Mouse (Mus musculus) embryonic facial prominence, embryonic 14.5 days (tissue): ENCODE results near the gene Klhl5. TPM values are rescaled to one million over a fixed set of nuclear protein-coding genes. Genes with fewer than 3 reads are reported as not detected.

Source experiments
- ATAC-seq: fragments of 200-750 bp; cut with Nextera tagmentation; 2 replicates; pipeline ENCODE4 v1.8.0; 2017; ENCODE audit warnings: low read depth, moderate number of reproducible peaks, moderate TSS enrichment
- DNase-seq: peaks from one replicate; pipeline ENCODE4 v3.0.0-alpha.2; 2015; ENCODE audit warnings: low spot score
- H3K27ac ChIP-seq: fragments of 300-500 bp; sonication (generic); replicated peaks from 2 replicates; pipeline ENCODE4 v1.5.1; 2014; ENCODE audit warnings: low read depth, mild to moderate bottlenecking, low read length, moderate library complexity
- H3K27me3 ChIP-seq: fragments of 300-500 bp; sonication (generic); replicated peaks from 2 replicates; pipeline ENCODE4 v1.6.1; 2014; ENCODE audit warnings: low read length; ENCODE audit not compliant: control insufficient read depth, insufficient read depth
- H3K36me3 ChIP-seq: fragments of 300-500 bp; sonication (generic); 2 replicates; pipeline ENCODE4 v1.6.1; 2014; ENCODE audit warnings: low read length, mixed read lengths; ENCODE audit not compliant: control insufficient read depth, insufficient read depth
- H3K4me1 ChIP-seq: fragments of 300-500 bp; sonication (generic); 2 replicates; pipeline ENCODE4 v1.6.1; 2014; ENCODE audit warnings: antibody characterized with exemption, low read length; ENCODE audit not compliant: control insufficient read depth, insufficient read depth
- H3K4me2 ChIP-seq: fragments of 300-500 bp; sonication (generic); 2 replicates; pipeline ENCODE4 v1.6.1; 2014; ENCODE audit warnings: low read depth, mild to moderate bottlenecking, low read length, moderate library complexity, mixed read lengths
- H3K4me3 ChIP-seq: fragments of 300-500 bp; sonication (generic); 2 replicates; pipeline ENCODE4 v1.5.1; 2014; ENCODE audit warnings: low read depth, mild to moderate bottlenecking, low read length
- H3K9ac ChIP-seq: fragments of 300-500 bp; sonication (generic); 2 replicates; pipeline ENCODE4 v1.6.1; 2014; ENCODE audit warnings: low read depth, mild to moderate bottlenecking, low read length, moderate library complexity, mixed read lengths
- H3K9me3 ChIP-seq: fragments of 300-500 bp; sonication (generic); 2 replicates; pipeline ENCODE4 v1.6.1; 2016; ENCODE audit warnings: low read length; ENCODE audit not compliant: control insufficient read depth
- WGBS: fragments of 180-500 bp; shearing (Covaris S2); extraction: QIAGEN DNeasy Blood & Tissue Kit; methylation state at CpG from one replicate; pipeline ENCODE4 v1.1.7; 2014; 5-methylcytosine and 5-hydroxymethylcytosine counted together
- polyA plus RNA-seq: library from polyadenylated mRNA; unstranded; fragments of >200 nt; fragmentation: Nextera tagmentation; extraction: Ambion mirVana; gene quantifications from 2 replicates; pipeline ENCODE4 v1.2.1, GENCODE M21; 2014

The Klhl5 gene
- polyA plus RNA-seq = 25.0 and 26.3 TPM in 2 replicates

GRCm38 (mm10) chr5:65106876-65107772 lies at the start of gene Klhl5:
Gene Klhl5, plus strand, starts transcription at chr5:65107539.
- Histone ChIP-seq H3K9me3 (no peaks in the 10 kb centered on the region), H3K27ac (peak within 1 kb of the TSS; percentile 83), H3K4me1 (no peaks in the 10 kb centered on the region; the same call in none of the 2 replicates), H3K4me2 (peak within 1 kb of the TSS; percentile 83), H3K36me3 (no peaks in the 10 kb centered on the region), H3K9ac (peak within 1 kb of the TSS; percentile 92), H3K27me3 (no peaks in the 10 kb centered on the region), H3K4me3 (peak within 1 kb of the TSS; percentile 80)
- ATAC-seq = peak; percentile 91
- 14% methylated on average over 14 of the region's 56 CpGs for WGBS
- peak; percentile 91 for DNase-seq

- no peak overlapping the region for H3K27ac ChIP-seq
- H3K4me2 ChIP-seq = no peak overlapping the region
- no peaks in the 10 kb centered on the region for H3K27me3 ChIP-seq
- no peaks in the 10 kb centered on the region for H3K9me3 ChIP-seq
- H3K4me1 ChIP-seq = no peaks in the 10 kb centered on the region
- ATAC-seq = no peak
- H3K4me3 ChIP-seq = no peak overlapping the region
- 98% methylated on average over 6 of the region's 6 CpGs for WGBS
- no peaks in the 10 kb centered on the region for H3K36me3 ChIP-seq
- H3K9ac ChIP-seq = no peak overlapping the region
- no peak for DNase-seq
These were observed 49.7 kb upstream of the Klhl5 start for GRCm38 (mm10) chr5:65057596-65057995.

- ATAC-seq (no peak), DNase-seq (no peak)
- Histone ChIP-seq H3K9me3 (no peaks in the 10 kb centered on the region), H3K4me2 (no peak overlapping the region), H3K27me3 (no peaks in the 10 kb centered on the region), H3K36me3 (no peaks in the 10 kb centered on the region), H3K4me3 (no peak overlapping the region), H3K9ac (no peak overlapping the region), H3K4me1 (no peaks in the 10 kb centered on the region), H3K27ac (no peak overlapping the region)
- WGBS = 62% methylated on average over 2 of the region's 2 CpGs
These were observed 47.5 kb upstream of the Klhl5 start for GRCm38 (mm10) chr5:65059806-65060205.

GRCm38 (mm10) chr5:65062236-65062635 lies 45.1 kb upstream of the Klhl5 start:
- Histone ChIP-seq H3K4me3 (no peak overlapping the region), H3K27ac (no peak overlapping the region), H3K9ac (no peak overlapping the region), H3K27me3 (no peaks in the 10 kb centered on the region), H3K4me1 (no peaks in the 10 kb centered on the region), H3K4me2 (no peak overlapping the region), H3K9me3 (no peaks in the 10 kb centered on the region), H3K36me3 (no peaks in the 10 kb centered on the region)
- DNase-seq (no peak), ATAC-seq (no peak)
- 90% methylated on average over 4 of the region's 4 CpGs for WGBS

- DNase-seq = no peak
- Histone ChIP-seq H3K9ac (no peak overlapping the region), H3K4me2 (no peak overlapping the region), H3K27me3 (no peaks in the 10 kb centered on the region), H3K27ac (no peak overlapping the region), H3K9me3 (no peaks in the 10 kb centered on the region), H3K4me1 (no peaks in the 10 kb centered on the region), H3K36me3 (no peaks in the 10 kb centered on the region), H3K4me3 (no peak overlapping the region)
- 80% methylated on average over 2 of the region's 2 CpGs for WGBS
- no peak for ATAC-seq
These were observed 44.1 kb upstream of the Klhl5 start for GRCm38 (mm10) chr5:65063266-65063665.

GRCm38 (mm10) chr5:65068166-65068565 lies 39.2 kb upstream of the Klhl5 start:
- ATAC-seq = no peak
- 77% methylated on average over 6 of the region's 6 CpGs for WGBS
- Histone ChIP-seq H3K27me3 (no peaks in the 10 kb centered on the region), H3K4me2 (no peak overlapping the region), H3K9me3 (no peaks in the 10 kb centered on the region), H3K36me3 (no peaks in the 10 kb centered on the region), H3K4me1 (no peaks in the 10 kb centered on the region), H3K9ac (no peak overlapping the region), H3K27ac (no peak overlapping the region), H3K4me3 (no peak overlapping the region)
- no peak for DNase-seq

GRCm38 (mm10) chr5:65069872-65070271 lies 37.5 kb upstream of the Klhl5 start:
- no peaks in the 10 kb centered on the region for H3K36me3 ChIP-seq
- WGBS = 66% methylated on average over 11 of the region's 11 CpGs
- H3K4me1 ChIP-seq = no peaks in the 10 kb centered on the region
- H3K4me3 ChIP-seq = no peak overlapping the region
- H3K27ac ChIP-seq = no peak overlapping the region
- H3K27me3 ChIP-seq = no peaks in the 10 kb centered on the region
- H3K4me2 ChIP-seq = no peak overlapping the region
- DNase-seq (no peak), ATAC-seq (no peak)
- H3K9me3 ChIP-seq = no peaks in the 10 kb centered on the region
- no peak overlapping the region for H3K9ac ChIP-seq

GRCm38 (mm10) chr5:65071689-65072118 lies 35.6 kb upstream of the Klhl5 start:
- Histone ChIP-seq H3K4me2 (no peak overlapping the region), H3K36me3 (no peaks in the 10 kb centered on the region), H3K9ac (no peak overlapping the region), H3K4me1 (no peaks in the 10 kb centered on the region), H3K27ac (no peak overlapping the region), H3K4me3 (no peak overlapping the region), H3K27me3 (no peaks in the 10 kb centered on the region), H3K9me3 (no peaks in the 10 kb centered on the region)
- DNase-seq (peak; percentile 62), ATAC-seq (peak; percentile 75)
- WGBS = 33% methylated on average over 6 of the region's 6 CpGs

GRCm38 (mm10) chr5:65073247-65073646 lies 34.1 kb upstream of the Klhl5 start:
- WGBS = 73% methylated on average over 4 of the region's 4 CpGs

More at GRCm38 (mm10) chr5:65073247-65073646, 34.1 kb upstream of the Klhl5 start:
- no peak overlapping the region for H3K27ac ChIP-seq
- no peak overlapping the region for H3K4me3 ChIP-seq
- no peak overlapping the region for H3K9ac ChIP-seq
- H3K4me1 ChIP-seq = no peaks in the 10 kb centered on the region
- H3K27me3 ChIP-seq = no peaks in the 10 kb centered on the region
- H3K36me3 ChIP-seq = no peaks in the 10 kb centered on the region
- ATAC-seq (no peak), DNase-seq (no peak)
- no peak overlapping the region for H3K4me2 ChIP-seq
- no peaks in the 10 kb centered on the region for H3K9me3 ChIP-seq
